ENCODE assay signal across 8 mouse cellular contexts in genomic region chr5:151189789-151190378, GRCm38 (mm10). TPM values are rescaled to one million over a fixed set of nuclear protein-coding genes. Genes with fewer than 3 reads are reported as not detected.
DNase-seq lines count a peak whose midpoint lies in the region; ATAC-seq lines count a peak whose summit lies in the region.

No protein-coding gene starts in this region.

- H3K9ac ChIP-seq in embryonic facial prominence, embryonic 15.5 days, result peak overlapping the region; percentile 54
- H3K9ac ChIP-seq in heart, embryonic 12.5 days, result peak overlapping the region; percentile 81
- peak overlapping the region; percentile 57 for H3K9ac ChIP-seq in kidney, embryonic 14.5 days (ENCODE audit: low read depth, low read length)
- peak overlapping the region; percentile 57 for H3K9ac ChIP-seq in liver, embryonic 13.5 days

- H3K4me3 ChIP-seq in embryonic facial prominence, embryonic 15.5 days (replicated peaks), result peak overlapping the region; percentile 64
- H3K4me3 ChIP-seq in heart, embryonic 12.5 days, result peak overlapping the region; percentile 76
- H3K4me3 ChIP-seq in kidney, embryonic 14.5 days (ENCODE audit: low read length), result peak overlapping the region; percentile 57
- H3K4me3 ChIP-seq in liver, embryonic 13.5 days (replicated peaks), result peak overlapping the region; percentile 62

- no peaks in the 10 kb centered on the region for H3K36me3 ChIP-seq in embryonic facial prominence, embryonic 15.5 days
- no peaks in the 10 kb centered on the region for H3K36me3 ChIP-seq in heart, embryonic 12.5 days
- H3K36me3 ChIP-seq in kidney, embryonic 14.5 days (ENCODE audit: control insufficient read depth, insufficient read depth, low read length), result no peaks in the 10 kb centered on the region
- H3K36me3 ChIP-seq in liver, embryonic 13.5 days, result no peaks in the 10 kb centered on the region

- DNase-seq in frontal cortex, postnatal 14 days (ENCODE audit: low spot score in 2 of 2), result no peak
- DNase-seq in liver, embryonic 13.5 days, result peak; percentile 48
- DNase-seq in naive thymus-derived CD4-positive, alpha-beta T cell, adult 2 months (ENCODE audit: low read depth), result peak; percentile 8
- DNase-seq in thymus, postnatal 14 days, result peak; percentile 24

- H3K27me3 ChIP-seq in embryonic facial prominence, embryonic 15.5 days, result no peaks in the 10 kb centered on the region
- 0 out of 2 replicates have a peak, but pooled peaks cover 3% of the 10 kb centered on the region for H3K27me3 ChIP-seq in heart, embryonic 12.5 days (replicated peaks)
- H3K27me3 ChIP-seq in kidney, embryonic 14.5 days (ENCODE audit: control insufficient read depth, insufficient read depth, low read length), result no peaks in the 10 kb centered on the region
- H3K27me3 ChIP-seq in liver, embryonic 13.5 days, result 0 out of 2 replicates have a peak, but pooled peaks cover 3% of the 10 kb centered on the region

- H3K27ac ChIP-seq in embryonic facial prominence, embryonic 15.5 days (replicated peaks), result 0 out of 2 replicates have a peak overlapping the region, but pooled peaks have one; percentile 48
- peak overlapping the region; percentile 66; the same call in 1 of the 2 replicates for H3K27ac ChIP-seq in heart, embryonic 12.5 days (ENCODE audit: poor library complexity, severe bottlenecking)
- no peak overlapping the region for H3K27ac ChIP-seq in kidney, embryonic 14.5 days (ENCODE audit: low read depth, low read length)
- H3K27ac ChIP-seq in liver, embryonic 13.5 days, result no peak overlapping the region

- peak overlapping the region; percentile 89 for H3K4me2 ChIP-seq in embryonic facial prominence, embryonic 15.5 days (replicated peaks)
- peak overlapping the region; percentile 93 for H3K4me2 ChIP-seq in heart, embryonic 12.5 days
- peak overlapping the region; percentile 80 for H3K4me2 ChIP-seq in kidney, embryonic 14.5 days (replicated peaks; ENCODE audit: low read depth, low read length)
- H3K4me2 ChIP-seq in liver, embryonic 13.5 days, result peak overlapping the region; percentile 73

- H3K4me1 ChIP-seq in embryonic facial prominence, embryonic 15.5 days, result peaks cover 13% of the 10 kb centered on the region; the same call in 1 of the 2 replicates
- H3K4me1 ChIP-seq in heart, embryonic 12.5 days (replicated peaks), result peaks cover 13% of the 10 kb centered on the region; the same call in 1 of the 2 replicates
- no peaks in the 10 kb centered on the region; the same call in 1 of the 2 replicates for H3K4me1 ChIP-seq in kidney, embryonic 14.5 days (ENCODE audit: control insufficient read depth, insufficient read depth, low read length)
- H3K4me1 ChIP-seq in liver, embryonic 13.5 days (replicated peaks), result no peaks in the 10 kb centered on the region; the same call in 1 of the 2 replicates

- WGBS in embryonic facial prominence, embryonic 15.5 days, result under 1% methylated on average over 27 of the region's 27 CpGs
- WGBS in heart, embryonic 12.5 days, result 3% methylated on average over 27 of the region's 27 CpGs
- WGBS in kidney, embryonic 14.5 days, result 2% methylated on average over 27 of the region's 27 CpGs
- 3% methylated on average over 27 of the region's 27 CpGs for WGBS in liver, embryonic 13.5 days (ENCODE audit: insufficient replicate concordance)

- H3K9me3 ChIP-seq in embryonic facial prominence, embryonic 15.5 days (replicated peaks), result no peaks in the 10 kb centered on the region
- no peaks in the 10 kb centered on the region for H3K9me3 ChIP-seq in heart, embryonic 12.5 days (replicated peaks)
- H3K9me3 ChIP-seq in kidney, embryonic 14.5 days (ENCODE audit: control insufficient read depth, low read length), result no peaks in the 10 kb centered on the region
- H3K9me3 ChIP-seq in liver, embryonic 13.5 days (replicated peaks), result no peaks in the 10 kb centered on the region

- ATAC-seq in frontal cortex, adult (ENCODE audit: low TSS enrichment), result peak; percentile 93
- ATAC-seq in embryonic facial prominence, embryonic 15.5 days (ENCODE audit: insufficient number of reproducible peaks, low FRiP score, low TSS enrichment, low read depth), result peak; percentile 84
- ATAC-seq in heart, embryonic 12.5 days (ENCODE audit: insufficient number of reproducible peaks, low FRiP score), result peak; percentile 88
- peak; percentile 96 for ATAC-seq in kidney, embryonic 14.5 days (ENCODE audit: low FRiP score, low TSS enrichment)
- ATAC-seq in liver, embryonic 13.5 days (ENCODE audit: low read depth), result peak; percentile 91

RNA-seq across cellular contexts. Expression of gene Stard13, which starts 43.8 kb away (rescaled TPM):
- polyA plus RNA-seq in embryonic facial prominence, embryonic 15.5 days (2015; fragmentation: Nextera tagmentation; extraction: Ambion mirVana), result 9.0 and 10.7 TPM in 2 replicates
- polyA plus RNA-seq in heart, embryonic 12.5 days (2016; fragmentation: Nextera tagmentation; extraction: Ambion mirVana), result 3.2 and 4.1 TPM in 2 replicates
- polyA plus RNA-seq in kidney, embryonic 14.5 days (2014; fragmentation: Nextera tagmentation; extraction: Ambion mirVana), result 6.1 and 7.4 TPM in 2 replicates
- 1.2 TPM in 2 replicates for polyA plus RNA-seq in liver, embryonic 13.5 days (2015; fragmentation: Nextera tagmentation; extraction: Ambion mirVana)

Comparison
In these comparisons a context has a peak if more than half of its experiments do, and no peak if none do; other contexts are left out.
1. DNase-seq: peak in liver, embryonic 13.5 days (single experiment), naive thymus-derived CD4-positive, alpha-beta T cell, adult 2 months (single experiment) and thymus, postnatal 14 days (single experiment); none in frontal cortex, postnatal 14 days (0 of 2).
2. H3K27ac ChIP-seq: peak in embryonic facial prominence, embryonic 15.5 days (single experiment) and heart, embryonic 12.5 days (single experiment); none in kidney, embryonic 14.5 days (single experiment) and liver, embryonic 13.5 days (single experiment).
3. Peak in every context shown above with its lines, with median percentiles within 50 percentile points of each other: ATAC-seq, H3K4me2 ChIP-seq, H3K4me3 ChIP-seq and H3K9ac ChIP-seq.